8 mouse cellular contexts compared by ENCODE assay signal in the genomic region with DNA sequence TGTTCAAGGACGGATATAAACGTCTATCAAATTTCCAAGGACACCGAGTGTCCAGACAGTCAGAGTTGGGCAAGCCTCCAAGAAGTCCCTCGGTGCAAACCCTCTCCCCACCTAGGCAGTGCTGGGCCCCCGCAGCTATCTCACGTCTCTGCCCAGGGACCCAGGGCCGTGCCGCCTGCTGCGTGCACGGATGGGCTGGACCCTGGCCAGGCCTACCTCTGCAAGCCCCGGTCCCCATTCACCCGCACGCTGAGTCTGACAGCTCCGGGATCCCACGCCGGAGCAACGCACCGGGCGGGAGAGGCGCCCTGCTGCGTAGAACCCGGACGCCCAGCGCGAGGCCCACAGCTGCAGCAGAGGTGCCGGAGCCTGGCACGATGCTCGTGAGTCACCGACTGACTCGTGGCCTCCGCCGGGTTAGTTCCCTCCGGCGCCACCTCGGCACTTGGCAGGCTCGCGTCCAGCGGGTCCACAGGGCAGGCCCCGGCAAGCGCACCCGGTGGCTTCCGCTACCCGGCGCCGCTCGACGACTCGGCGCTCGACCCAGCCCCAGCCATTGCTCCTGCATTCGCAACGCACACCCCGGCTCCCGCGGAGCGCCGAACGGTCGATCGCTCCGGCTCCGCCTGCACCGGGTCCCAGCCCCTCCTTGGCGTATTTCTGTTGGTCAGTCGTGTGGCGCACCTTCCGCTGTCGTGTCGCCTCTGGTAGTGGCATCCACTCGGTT. TPM values are rescaled to one million over a fixed set of nuclear protein-coding genes. Genes with fewer than 3 reads are reported as not detected.
DNase-seq lines count a peak whose midpoint lies in the region; ATAC-seq and TF ChIP-seq lines count a peak whose summit lies in the region.

No protein-coding gene starts in this region.

- DNase-seq in CD4-positive, CD25-positive, alpha-beta regulatory T cell, adult 2 months (ENCODE audit: low read depth, low spot score), result peak; percentile 91
- DNase-seq in kidney, postnatal 0 days (ENCODE audit: low spot score), result peak; percentile 93
- peak; percentile 94 for DNase-seq in liver, embryonic 11.5 days (ENCODE audit: low spot score)
- DNase-seq in spleen, postnatal 4 days (ENCODE audit: low spot score in 2 of 2), result peak; percentile 90 to 94

- H3K4me1 ChIP-seq in brown adipose tissue, adult 24 weeks (ENCODE audit: control insufficient read depth, insufficient read depth, insufficient read length, low read length), result peaks cover 15% of the 10 kb centered on the region; the same call in 1 of the 2 replicates
- peaks cover 49% of the 10 kb centered on the region for H3K4me1 ChIP-seq in heart, embryonic 13.5 days
- H3K4me1 ChIP-seq in kidney, postnatal 0 days (replicated peaks; ENCODE audit: insufficient read depth, low read length), result peaks cover 8% of the 10 kb centered on the region; the same call in 1 of the 2 replicates
- peaks cover 34% of the 10 kb centered on the region for H3K4me1 ChIP-seq in liver, embryonic 11.5 days (replicated peaks; ENCODE audit: control insufficient read depth, insufficient read depth, low read length)

- H3K4me2 ChIP-seq in heart, embryonic 13.5 days, result peak overlapping the region; percentile 84
- peak overlapping the region; percentile 93 for H3K4me2 ChIP-seq in kidney, postnatal 0 days (ENCODE audit: low read length)
- H3K4me2 ChIP-seq in liver, embryonic 11.5 days, result peak overlapping the region; percentile 87
- H3K4me2 ChIP-seq in myocyte (ENCODE audit: low read depth), result peak overlapping the region; percentile 91

- no peaks in the 10 kb centered on the region for H3K36me3 ChIP-seq in heart, embryonic 13.5 days
- H3K36me3 ChIP-seq in kidney, postnatal 0 days (ENCODE audit: insufficient read depth, low read length), result no peaks in the 10 kb centered on the region
- no peaks in the 10 kb centered on the region for H3K36me3 ChIP-seq in liver, embryonic 11.5 days (ENCODE audit: control insufficient read depth, insufficient read depth, low read length)
- no peaks in the 10 kb centered on the region for H3K36me3 ChIP-seq in myocyte (ENCODE audit: control insufficient read depth, insufficient read depth)

- H3K4me3 ChIP-seq in brown adipose tissue, adult 24 weeks (ENCODE audit: insufficient read depth, low read depth, low read length), result peak overlapping the region; percentile 85
- H3K4me3 ChIP-seq in heart, embryonic 13.5 days, result peak overlapping the region; percentile 96
- H3K4me3 ChIP-seq in kidney, postnatal 0 days (replicated peaks; ENCODE audit: low read depth, low read length), result peak overlapping the region; percentile 91
- peak overlapping the region; percentile 94 for H3K4me3 ChIP-seq in liver, embryonic 11.5 days (ENCODE audit: low read depth, low read length)
- H3K4me3 ChIP-seq in myocyte, result peak overlapping the region; percentile 49

- under 1% methylated on average over 70 of the region's 70 CpGs for WGBS in heart, embryonic 13.5 days
- under 1% methylated on average over 68 of the region's 70 CpGs for WGBS in kidney, postnatal 0 days
- WGBS in liver, embryonic 11.5 days, result under 1% methylated on average over 70 of the region's 70 CpGs

- no peaks in the 10 kb centered on the region for H3K27me3 ChIP-seq in heart, embryonic 13.5 days (replicated peaks)
- H3K27me3 ChIP-seq in kidney, postnatal 0 days (ENCODE audit: insufficient read depth, low read length), result no peaks in the 10 kb centered on the region
- no peaks in the 10 kb centered on the region for H3K27me3 ChIP-seq in liver, embryonic 11.5 days (replicated peaks; ENCODE audit: control insufficient read depth, insufficient read depth, low read length)
- no peaks in the 10 kb centered on the region for H3K27me3 ChIP-seq in myocyte (ENCODE audit: control insufficient read depth, insufficient read depth, insufficient read length)

- H3K9ac ChIP-seq in heart, embryonic 13.5 days, result peak overlapping the region; percentile 94
- H3K9ac ChIP-seq in kidney, postnatal 0 days (ENCODE audit: low read depth, low read length), result peak overlapping the region; percentile 75
- peak overlapping the region; percentile 92 for H3K9ac ChIP-seq in liver, embryonic 11.5 days (ENCODE audit: low read depth, low read length)

- TF ChIP-seq CTCF in kidney, postnatal 0 days (IDR thresholded peaks at IDR 0.05; ENCODE audit: low read depth), result no peak

- H3ac ChIP-seq in myocyte (ENCODE audit: control insufficient read depth, insufficient read length), result peak overlapping the region; percentile 14

- H3K79me2 ChIP-seq in myocyte (ENCODE audit: control insufficient read depth, insufficient read depth), result peaks cover 10% of the 10 kb centered on the region

- peak; percentile 84 for TF ChIP-seq POLR2A in myocyte (IDR thresholded peaks at IDR 0.05; ENCODE audit: insufficient read length, low read depth)

- H3K27ac ChIP-seq in brown adipose tissue, adult 24 weeks (replicated peaks; ENCODE audit: low read depth, low read length), result peak overlapping the region; percentile 59
- peak overlapping the region; percentile 98 for H3K27ac ChIP-seq in heart, embryonic 13.5 days (replicated peaks)
- H3K27ac ChIP-seq in kidney, postnatal 0 days, result peak overlapping the region; percentile 81
- peak overlapping the region; percentile 89 for H3K27ac ChIP-seq in liver, embryonic 11.5 days (ENCODE audit: low read depth, low read length)

- no peaks in the 10 kb centered on the region for H3K9me3 ChIP-seq in heart, embryonic 13.5 days
- H3K9me3 ChIP-seq in kidney, postnatal 0 days (replicated peaks; ENCODE audit: low read length), result no peaks in the 10 kb centered on the region
- H3K9me3 ChIP-seq in liver, embryonic 11.5 days (ENCODE audit: control insufficient read depth, low read length), result no peaks in the 10 kb centered on the region

- peak; percentile 91 for ATAC-seq in erythroid progenitor cell, adult 5-6 weeks (replicated peaks; ENCODE audit: low FRiP score, poor library complexity, severe bottlenecking)
- ATAC-seq in heart, embryonic 13.5 days (ENCODE audit: extremely low read depth, insufficient number of reproducible peaks, low FRiP score, low TSS enrichment), result peak; percentile 83
- ATAC-seq in kidney, postnatal 0 days (replicated peaks; ENCODE audit: low FRiP score, low read depth), result peak; percentile 95
- ATAC-seq in liver, embryonic 11.5 days (replicated peaks; ENCODE audit: low FRiP score), result peak; percentile 94

TF ChIP-seq in myocyte, 11 proteins besides CTCF, POLR2A, EP300 and RAD21:
- peak in 1 of 3 experiments; percentile 27 for TF ChIP-seq MYOD1 (IDR thresholded peaks at IDR 0.05; ENCODE audit: control insufficient read depth in 1 of 3, insufficient read length in 2 of 3, low read depth in 2 of 3)
- no peak for TF ChIP-seq MAX (IDR thresholded peaks at IDR 0.05; ENCODE audit: low read depth)
- peak; percentile 85 for TF ChIP-seq SRF (IDR thresholded peaks at IDR 0.05; ENCODE audit: control insufficient read depth, insufficient read length, low read depth)
- TF ChIP-seq MYOG (IDR thresholded peaks at IDR 0.05; ENCODE audit: control insufficient read depth in 1 of 3, insufficient read depth in 1 of 3, insufficient read length in 2 of 3, low read depth in 2 of 3), result peak in 1 of 3 experiments; percentile 67
- TF ChIP-seq POLR2AphosphoS2 (IDR thresholded peaks at IDR 0.05; ENCODE audit: insufficient read length, low read depth), result no peak
- no peak for TF ChIP-seq USF1 (IDR thresholded peaks at IDR 0.05; ENCODE audit: low read depth)
- TF ChIP-seq E2F4 (IDR thresholded peaks at IDR 0.05; ENCODE audit: insufficient read depth), result peak; percentile 15
- TF ChIP-seq CEBPB (IDR thresholded peaks at IDR 0.05; ENCODE audit: insufficient read depth, poor library complexity, severe bottlenecking), result no peak
- no peak for TF ChIP-seq TCF3 (IDR thresholded peaks at IDR 0.05; ENCODE audit: insufficient read length, low read depth)
- TF ChIP-seq TCF12 (IDR thresholded peaks at IDR 0.05; ENCODE audit: insufficient read depth, poor library complexity, severe bottlenecking), result no peak
- TF ChIP-seq REST (IDR thresholded peaks at IDR 0.05; ENCODE audit: insufficient read depth, insufficient read length), result no peak

RNA-seq across cellular contexts. Expression of a gene that starts 11.7 kb away (rescaled TPM):
- 17.4 and 17.8 TPM in 2 replicates for polyA plus RNA-seq in brown adipose tissue, adult 24 weeks (2012; ENCODE audit: insufficient read depth, insufficient read length, missing spikeins)
- total RNA-seq in erythroid progenitor cell, adult 5-6 weeks (2015; ENCODE audit: low replicate concordance), result 3.6 and 6.3 TPM in 2 replicates
- total RNA-seq in erythroid progenitor cell, adult 5-6 weeks (2017; ENCODE audit: low replicate concordance), result 2.5 and 7.6 TPM in 2 replicates
- 29.5 and 32.6 TPM in 2 replicates for polyA plus RNA-seq in heart, embryonic 13.5 days (2015; fragmentation: Nextera tagmentation; extraction: Ambion mirVana)
- polyA plus RNA-seq in kidney, postnatal 0 days (2015; fragmentation: Nextera tagmentation; extraction: Ambion mirVana), result 21.2 and 22.8 TPM in 2 replicates
- polyA plus RNA-seq in liver, embryonic 11.5 days (2014; fragmentation: Nextera tagmentation; extraction: Ambion mirVana), result 46.3 and 51.9 TPM in 2 replicates
- 13.9 TPM for polyA plus RNA-seq in myocyte (2012; fragmentation: generic; extraction: Trizol)

Comparison
In these comparisons a context has a peak if more than half of its experiments do, and no peak if none do; other contexts are left out.
1. Peak in every context shown above with its lines: DNase-seq, ATAC-seq, H3K4me3 ChIP-seq and H3K27ac ChIP-seq.